Mouse (Mus musculus) lung, postnatal 36 days (tissue): ENCODE data around the gene Zfp428.

Experiments
- DNase-seq: peaks from one replicate; pipeline ENCODE4 v3.0.0; 2022; ENCODE audit warnings: mixed read lengths

Gene Zfp428

GRCm38 (mm10) chr7:24523723-24524122 lies 16.9 kb downstream of the Zfp428 start:
- no peak for DNase-seq

GRCm38 (mm10) chr7:24524978-24525377 lies 18.2 kb downstream of the Zfp428 start:
- no peak for DNase-seq

GRCm38 (mm10) chr7:24525686-24526420 lies 19.0 kb downstream of the Zfp428 start:
- DNase-seq: no peak

DNA sequence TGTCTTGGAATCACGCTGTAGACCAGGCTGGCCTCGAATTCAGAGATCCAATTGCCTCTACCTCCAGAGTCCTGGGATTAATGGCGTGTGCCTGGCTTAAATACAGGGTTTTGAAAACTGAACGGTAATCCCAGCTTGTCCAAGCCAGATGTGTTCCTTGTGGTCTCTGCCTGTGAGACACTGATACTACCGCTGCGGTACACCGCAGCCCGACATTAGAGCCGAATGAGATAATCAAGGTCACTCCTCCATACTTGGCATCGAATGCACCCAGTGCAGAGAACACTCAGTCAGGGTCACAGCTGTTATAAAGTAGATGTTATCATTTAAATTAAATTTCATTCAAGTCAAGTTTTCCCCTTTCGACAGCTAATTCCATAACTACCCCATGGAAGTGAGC lies 22.1 kb downstream of the Zfp428 start:
- DNase-seq: no peak

DNA sequence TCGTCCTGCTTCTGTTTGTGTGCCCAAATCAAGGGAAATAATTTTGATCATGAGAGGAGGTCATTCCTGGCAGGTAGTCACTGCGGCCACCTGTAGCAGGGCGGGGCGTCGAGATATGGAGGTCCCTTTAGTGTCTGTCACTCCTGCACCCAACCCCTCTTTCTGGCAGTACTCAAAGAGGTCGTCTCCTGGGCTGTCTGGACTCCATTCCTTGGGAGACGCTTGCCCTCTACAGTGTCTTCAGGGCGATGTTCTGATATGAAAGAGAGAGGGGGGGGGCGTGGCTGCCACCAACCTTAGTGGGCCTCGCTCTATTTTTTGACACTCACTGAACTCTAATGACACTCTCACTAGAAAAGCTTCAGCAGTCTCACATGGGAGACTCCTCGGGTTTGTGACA lies 22.8 kb downstream of the Zfp428 start:
- no peak for DNase-seq

GRCm38 (mm10) chr7:24530062-24530931 lies 23.5 kb downstream of the Zfp428 start, which contains the start of gene Irgq:
TSS of gene Irgq (plus strand) at chr7:24530689.
- peak; percentile 100 for DNase-seq

DNA sequence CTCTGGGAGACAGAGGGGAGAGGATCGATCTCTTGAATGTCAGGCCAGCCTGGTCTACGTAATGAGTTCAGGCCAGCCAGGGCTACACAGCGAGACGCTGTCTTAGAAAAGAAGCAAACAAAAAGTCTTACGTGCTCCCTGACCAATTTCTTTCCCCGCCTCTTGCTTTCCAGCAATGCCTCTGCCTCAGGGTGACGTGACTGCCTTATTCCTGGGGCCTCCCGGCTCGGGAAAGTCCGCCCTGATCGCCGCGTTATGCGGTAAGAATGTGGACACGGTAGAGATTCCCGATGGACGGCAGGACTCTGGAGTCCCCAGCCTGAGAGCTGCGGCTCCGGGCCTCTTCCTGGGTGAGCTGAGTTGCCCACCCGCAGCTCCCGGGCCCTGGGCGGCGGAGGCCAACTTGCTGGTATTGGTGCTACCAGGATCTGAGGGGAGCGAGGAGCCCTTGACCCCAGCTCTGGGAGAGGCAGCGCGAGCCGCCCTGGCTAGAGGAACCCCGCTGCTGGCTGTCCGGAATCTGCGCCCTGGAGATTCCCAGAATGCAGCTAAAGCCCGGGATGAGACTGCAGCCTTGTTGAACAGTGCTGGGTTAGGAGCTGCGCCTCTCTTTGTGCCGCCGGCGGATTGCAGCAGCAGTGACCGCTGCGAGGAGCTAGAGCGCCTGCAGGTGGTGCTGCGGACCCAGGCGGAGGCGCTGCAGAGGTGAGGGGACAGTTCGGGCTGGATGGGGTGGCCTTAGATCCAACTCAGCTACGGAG lies 24.6 kb downstream of the Zfp428 start:
- DNase-seq: peak; percentile 72

- no peak for DNase-seq
Measured at GRCm38 (mm10) chr7:24533031-24533571, 26.3 kb downstream of the Zfp428 start.

DNA sequence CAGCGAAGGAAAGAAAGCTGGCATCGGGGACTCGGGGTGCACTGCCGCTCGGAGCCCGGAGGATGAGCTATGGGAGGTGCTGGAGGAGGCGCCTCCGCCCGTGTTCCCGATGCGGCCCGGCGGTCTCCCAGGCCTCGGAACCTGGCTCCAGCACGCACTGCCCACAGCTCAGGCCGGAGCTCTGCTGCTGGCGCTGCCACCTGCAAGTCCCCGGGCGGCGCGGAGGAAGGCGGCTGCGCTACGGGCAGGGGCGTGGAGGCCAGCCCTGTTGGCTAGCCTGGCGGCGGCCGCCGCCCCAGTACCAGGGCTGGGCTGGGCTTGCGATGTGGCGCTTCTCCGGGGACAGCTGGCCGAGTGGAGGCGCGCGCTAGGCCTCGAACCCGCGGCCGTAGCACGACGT lies 27.0 kb downstream of the Zfp428 start:
- DNase-seq: no peak

GRCm38 (mm10) chr7:24534301-24534700 lies 27.5 kb downstream of the Zfp428 start:
- no peak for DNase-seq

GRCm38 (mm10) chr7:24537081-24537480 lies 30.3 kb downstream of the Zfp428 start:
- DNase-seq: no peak

DNA sequence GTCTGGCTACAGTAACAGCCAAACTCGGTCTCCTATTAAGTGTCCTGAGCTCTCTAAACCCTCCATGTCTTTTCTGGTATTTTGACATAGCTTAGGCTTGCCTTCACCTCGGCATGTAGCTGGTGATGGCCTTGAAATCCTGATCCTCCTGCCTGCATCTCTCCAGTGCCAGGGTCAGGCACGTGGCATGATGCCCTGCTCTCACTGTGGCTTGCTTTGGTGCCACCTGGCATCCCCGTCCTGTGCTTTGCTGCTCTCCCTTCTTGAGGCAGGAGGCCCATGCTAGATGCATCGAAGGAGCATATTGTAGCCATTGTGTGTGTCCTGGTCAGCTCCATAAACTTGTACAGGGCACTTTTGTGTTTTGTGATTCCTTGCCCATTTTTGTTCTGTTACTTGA lies 30.8 kb downstream of the Zfp428 start:
- DNase-seq: no peak

DNA sequence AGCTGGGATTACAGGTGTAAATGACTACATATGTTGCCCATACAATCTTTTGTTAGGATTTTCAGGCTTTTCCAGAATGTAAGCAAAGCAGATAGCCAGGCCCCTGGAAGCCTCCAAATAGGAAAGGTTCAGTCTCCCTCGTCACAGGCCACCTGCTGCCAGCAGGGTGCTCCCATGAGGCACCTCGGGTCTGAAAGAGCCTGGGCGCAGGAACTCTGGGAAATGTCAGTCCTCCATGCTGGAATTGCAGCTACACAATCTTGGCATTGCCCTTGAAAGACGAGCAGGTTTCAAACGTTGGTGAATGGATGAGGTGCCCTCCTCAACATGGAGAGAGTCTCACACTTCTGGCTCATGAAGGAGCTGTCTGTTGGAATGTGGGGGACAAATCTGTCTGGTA lies 31.3 kb downstream of the Zfp428 start:
- peak; percentile 27 for DNase-seq

- DNase-seq: no peak
Measured at GRCm38 (mm10) chr7:24538701-24539100, 31.9 kb downstream of the Zfp428 start.

DNA sequence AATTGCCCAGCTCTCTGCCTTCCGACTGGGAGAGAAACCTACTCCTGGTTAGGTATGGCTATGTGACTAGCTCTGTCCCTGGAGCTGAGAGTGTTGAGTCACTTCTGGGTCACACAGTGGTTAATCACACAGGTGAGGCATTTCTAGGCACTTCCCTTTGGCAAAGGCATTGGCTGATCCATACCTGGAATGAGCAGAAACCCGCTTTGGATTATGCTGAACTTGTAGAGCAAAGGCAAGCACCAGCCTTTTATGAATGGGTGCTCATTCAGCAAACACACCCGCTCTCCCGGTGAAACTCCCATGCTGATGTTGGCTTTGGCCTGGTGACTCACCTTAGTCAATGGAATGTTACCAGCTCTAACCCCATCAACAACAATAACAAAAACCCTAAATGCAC lies 32.9 kb downstream of the Zfp428 start:
- no peak for DNase-seq

GRCm38 (mm10) chr7:24544506-24544905 lies 37.7 kb downstream of the Zfp428 start:
- no peak for DNase-seq

DNA sequence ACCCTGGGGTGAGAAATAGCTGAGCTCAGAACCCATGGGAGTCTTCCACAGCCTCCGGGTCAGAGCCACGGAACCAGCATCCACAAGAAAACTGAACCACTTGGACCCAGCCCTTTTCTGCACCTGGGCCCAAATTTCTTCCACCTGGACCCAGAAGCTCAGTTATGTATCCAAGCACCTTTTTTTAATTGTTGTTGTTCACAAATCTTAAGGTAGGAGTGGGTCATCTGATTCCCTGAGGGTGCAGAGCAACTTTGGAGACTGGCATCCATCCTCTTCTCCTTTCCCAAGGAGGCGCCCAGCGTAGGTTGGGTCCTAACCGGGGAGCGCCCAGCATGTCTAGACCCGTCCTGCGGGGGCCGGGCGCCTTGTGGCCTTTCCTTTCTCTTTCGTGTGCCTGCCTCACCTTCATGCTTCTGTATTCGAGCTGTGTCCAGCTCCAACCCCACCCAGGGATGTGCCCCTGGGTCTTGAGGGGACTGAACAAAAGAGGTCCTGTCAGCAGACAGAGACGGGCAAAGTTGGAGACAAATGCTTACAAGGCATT lies 39.3 kb downstream of the Zfp428 start, which contains the start of the genes Pinlyp and Xrcc1:
Gene Pinlyp (minus strand): TSS at position 51 of the 547 bp plus-strand sequence.
Gene Xrcc1 (plus strand): TSS at position 222 of the 547 bp plus-strand sequence.
- no peak for DNase-seq

DNA sequence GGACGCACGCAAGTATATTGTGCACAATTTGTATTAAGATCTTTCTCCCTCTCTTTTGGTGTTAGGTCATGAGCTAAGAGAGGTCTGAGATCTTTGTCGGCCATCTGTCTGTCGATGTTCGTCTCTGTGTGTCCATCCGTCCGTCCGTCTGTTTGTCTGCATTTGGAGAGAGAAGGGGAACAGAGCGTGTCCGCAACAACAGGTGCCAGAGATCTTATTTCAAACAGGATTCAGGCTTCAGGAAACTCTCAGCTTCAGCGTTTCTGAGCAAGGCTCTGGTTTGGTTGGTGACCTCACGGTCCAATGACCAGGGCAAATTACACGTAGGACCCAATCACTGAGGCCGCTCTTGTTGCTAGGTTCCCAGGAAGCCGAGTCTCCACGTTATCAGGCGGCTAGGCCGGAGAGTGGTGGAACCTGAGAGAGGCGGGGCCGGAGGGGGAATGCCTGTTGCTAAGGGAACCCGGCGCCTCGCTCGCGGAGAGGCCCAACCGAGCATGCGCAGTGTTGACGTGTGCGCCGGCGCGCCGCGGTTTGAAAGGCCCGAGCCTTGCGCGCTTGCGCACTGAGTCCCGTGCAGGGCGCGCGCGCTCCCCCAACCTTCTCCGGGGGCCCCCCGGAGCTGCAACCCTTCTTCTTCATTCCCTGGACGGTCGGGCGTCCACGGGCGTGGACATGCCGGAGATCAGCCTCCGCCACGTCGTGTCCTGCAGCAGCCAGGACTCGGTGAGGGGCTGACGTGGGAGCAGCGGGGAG lies 40.0 kb downstream of the Zfp428 start:
- DNase-seq: peak; percentile 100

GRCm38 (mm10) chr7:24547534-24548036 lies 40.8 kb downstream of the Zfp428 start:
- no peak for DNase-seq

DNA sequence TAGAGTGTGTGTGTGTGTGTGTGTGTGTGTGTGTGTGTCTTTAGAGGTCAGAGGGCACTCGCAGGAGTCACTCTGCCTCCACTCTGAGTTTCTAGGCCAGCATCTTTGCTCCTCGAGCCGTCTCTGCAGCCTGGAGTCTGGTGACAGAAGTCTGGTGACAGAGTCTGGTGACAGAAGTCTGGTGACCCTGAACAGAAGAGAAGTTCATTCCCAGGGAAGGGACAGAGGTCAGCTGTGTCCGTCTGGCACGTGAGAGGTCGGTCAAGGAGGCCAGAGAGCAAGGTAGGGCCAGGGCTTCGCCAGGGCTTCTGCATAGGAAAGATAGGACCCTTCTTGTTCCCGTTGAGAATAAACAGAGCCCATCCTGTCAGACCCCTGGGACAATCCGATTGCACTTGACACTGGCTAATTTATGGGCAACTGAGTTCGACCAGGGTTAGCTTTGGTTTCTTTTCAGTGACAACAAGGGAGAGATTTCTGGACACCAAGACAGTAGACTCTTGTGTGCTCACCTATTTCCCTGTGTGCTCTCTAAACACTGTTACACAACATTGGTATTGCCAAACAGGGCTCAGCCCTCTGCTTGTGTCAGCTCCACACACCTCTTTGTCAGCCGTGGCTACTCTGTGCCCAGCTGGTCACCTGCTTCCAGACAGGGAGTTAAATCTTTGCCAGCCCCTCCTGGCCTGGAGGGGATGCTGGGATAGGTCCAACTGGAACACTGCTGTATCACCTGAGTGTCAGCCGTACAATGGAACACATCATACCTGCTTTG lies 45.4 kb downstream of the Zfp428 start:
- DNase-seq: peak; percentile 41

GRCm38 (mm10) chr7:24555786-24556185 lies 49.0 kb downstream of the Zfp428 start:
- no peak for DNase-seq
